Mouse (Mus musculus): ENCODE measurements around the gene Upk3a. TPM values are rescaled to one million over a fixed set of nuclear protein-coding genes. Genes with fewer than 3 reads are reported as not detected.

Upk3a gene
- polyA plus RNA-seq (2015; fragmentation: Nextera tagmentation; extraction: Ambion mirVana) = 0.23 and 2.4 TPM in 2 replicates

DNA sequence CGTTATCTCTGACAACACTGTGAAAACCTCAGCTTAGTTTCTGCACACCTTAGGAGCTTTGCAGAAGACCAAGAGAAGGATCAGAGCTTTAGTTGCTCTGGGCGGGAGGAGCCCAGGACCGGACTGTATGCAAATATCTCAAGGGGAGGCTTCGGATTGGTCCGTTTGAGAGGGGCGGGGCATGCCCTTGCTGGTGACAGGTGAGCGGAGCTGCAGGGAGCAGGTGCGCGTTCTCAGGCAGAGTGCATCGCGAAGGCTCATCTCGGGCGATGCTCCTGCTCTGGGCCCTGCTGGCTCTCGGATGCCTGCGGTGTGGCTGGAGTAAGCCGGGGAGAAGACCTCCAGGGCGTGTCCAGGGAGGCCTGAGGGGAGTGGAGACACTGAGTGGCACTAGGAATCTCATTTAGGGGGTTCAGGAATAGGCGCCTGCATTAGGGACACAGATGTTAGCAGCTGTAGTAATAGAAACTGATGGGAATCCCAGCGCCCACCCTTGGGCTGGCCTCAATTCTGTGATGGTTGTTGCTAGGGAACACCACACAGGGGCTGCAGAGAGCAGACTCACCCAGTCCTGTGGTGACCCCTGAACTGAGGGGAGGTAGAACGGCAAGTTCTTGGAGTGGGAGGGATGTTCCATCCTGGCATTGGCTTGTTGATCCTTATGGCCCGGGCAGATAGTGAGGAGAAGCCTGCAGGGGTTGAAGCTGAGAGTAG is at the start of gene Upk3a:
TSS of gene Upk3a (plus strand) at position 191 of the 714 bp plus-strand sequence.
- no peak for ATAC-seq (replicated peaks; ENCODE audit: insufficient number of reproducible peaks, insufficient read depth, low FRiP score, low read depth)
- H3K27me3 ChIP-seq = peaks cover 27% of the 10 kb centered on the region; the same call in 1 of the 2 replicates
- no peak within 1 kb of the TSS for H3K27ac ChIP-seq
- peaks cover 24% of the 10 kb centered on the region for H3K4me1 ChIP-seq (replicated peaks)
- H3K4me3 ChIP-seq = no peak within 1 kb of the TSS
- 14% methylated on average over 21 of the region's 21 CpGs for WGBS
- H3K9ac ChIP-seq = no peak within 1 kb of the TSS
- no peaks in the 10 kb centered on the region for H3K36me3 ChIP-seq
- no peak within 1 kb of the TSS for H3K4me2 ChIP-seq
- no peaks in the 10 kb centered on the region for H3K9me3 ChIP-seq (replicated peaks)

DNA sequence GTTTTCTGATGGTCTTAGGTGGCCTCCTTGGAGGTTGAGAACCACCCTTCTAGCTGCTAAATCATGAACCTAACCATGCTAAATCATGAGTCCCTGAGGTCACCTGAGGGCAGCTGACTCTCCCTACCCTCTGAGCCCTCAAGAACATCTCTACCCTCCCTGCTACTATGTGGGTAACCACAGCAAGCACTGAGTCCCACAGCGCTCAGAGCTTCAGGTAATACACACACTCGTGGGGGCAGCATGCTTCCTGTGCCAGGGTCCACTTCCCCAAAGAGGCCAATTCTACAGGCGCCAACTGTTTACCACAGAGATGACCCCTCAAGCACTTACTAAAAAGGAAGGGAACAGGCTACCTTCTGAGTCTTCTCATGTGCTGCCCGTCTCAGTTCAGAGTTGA is 48.4 kb upstream of the Upk3a start:
- Histone ChIP-seq H3K4me1 (replicated peaks) (no peaks in the 10 kb centered on the region), H3K4me2 (no peak overlapping the region), H3K36me3 (no peaks in the 10 kb centered on the region), H3K9me3 (replicated peaks) (no peaks in the 10 kb centered on the region), H3K4me3 (no peak overlapping the region), H3K27ac (no peak overlapping the region), H3K27me3 (no peaks in the 10 kb centered on the region), H3K9ac (no peak overlapping the region)
- 72% methylated on average over 4 of the region's 4 CpGs for WGBS
- no peak for ATAC-seq (replicated peaks; ENCODE audit: insufficient number of reproducible peaks, insufficient read depth, low FRiP score, low read depth)

DNA sequence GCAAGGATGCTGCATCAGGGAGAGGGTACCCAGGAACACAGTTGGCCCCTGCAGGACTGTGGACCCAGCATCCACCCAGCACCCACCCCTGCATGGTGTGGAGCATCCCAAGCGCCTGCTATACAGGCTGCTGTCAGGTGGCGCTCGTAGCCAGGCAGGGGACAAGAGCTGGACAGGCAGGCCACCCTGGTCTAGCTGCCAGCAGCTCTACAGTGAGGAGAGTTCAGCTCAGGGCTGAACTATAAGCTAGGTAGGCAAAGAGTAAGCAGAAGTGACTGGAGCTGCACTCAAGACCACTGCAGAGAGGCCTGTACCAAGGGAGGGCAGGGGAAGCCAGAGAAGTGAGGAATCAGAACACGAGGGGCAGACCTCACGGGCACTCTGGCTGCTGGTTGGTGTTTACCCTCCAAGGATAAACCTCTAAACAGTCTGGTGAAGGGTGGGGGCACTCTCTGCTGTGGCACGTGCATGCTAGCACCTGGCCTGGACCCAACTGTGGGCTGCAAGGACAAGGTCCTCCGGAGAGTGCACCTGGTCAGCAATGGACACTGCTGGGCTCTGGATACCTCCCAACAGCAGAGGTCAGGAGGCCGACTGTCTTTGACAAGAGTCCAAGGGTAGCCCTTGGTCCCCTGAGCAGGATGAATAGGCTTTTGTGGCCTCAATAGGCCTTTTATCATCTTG is 43.9 kb upstream of the Upk3a start:
- no peak overlapping the region for H3K4me2 ChIP-seq
- H3K27me3 ChIP-seq = no peaks in the 10 kb centered on the region
- no peaks in the 10 kb centered on the region for H3K36me3 ChIP-seq
- H3K4me1 ChIP-seq (replicated peaks) = peaks cover 4% of the 10 kb centered on the region; the same call in 1 of the 2 replicates
- H3K9me3 ChIP-seq (replicated peaks) = no peaks in the 10 kb centered on the region
- no peak overlapping the region for H3K9ac ChIP-seq
- 73% methylated on average over 8 of the region's 8 CpGs for WGBS
- no peak overlapping the region for H3K4me3 ChIP-seq
- no peak overlapping the region for H3K27ac ChIP-seq
- no peak for ATAC-seq (replicated peaks; ENCODE audit: insufficient number of reproducible peaks, insufficient read depth, low FRiP score, low read depth)

DNA sequence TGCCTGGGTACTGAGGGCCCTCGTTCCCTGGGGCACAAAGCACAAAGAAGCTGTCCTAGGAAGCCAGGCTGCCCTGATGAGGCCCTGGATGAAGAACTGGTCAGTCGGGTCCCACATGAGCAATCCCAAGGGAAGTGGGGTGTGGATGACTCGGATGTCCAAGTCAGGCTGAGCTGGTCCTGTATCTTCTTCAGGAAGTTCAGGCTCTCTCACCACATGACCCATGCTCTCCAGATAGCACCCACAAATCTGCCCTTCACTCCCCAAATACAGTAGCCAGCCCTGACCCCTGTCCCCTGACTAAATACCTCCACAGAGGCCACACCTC is 43.4 kb upstream of the Upk3a start:
- Histone ChIP-seq H3K27me3 (no peaks in the 10 kb centered on the region), H3K4me1 (replicated peaks) (peaks cover 4% of the 10 kb centered on the region; the same call in 1 of the 2 replicates), H3K9me3 (replicated peaks) (no peaks in the 10 kb centered on the region), H3K27ac (no peak overlapping the region), H3K4me3 (no peak overlapping the region), H3K4me2 (no peak overlapping the region), H3K36me3 (no peaks in the 10 kb centered on the region), H3K9ac (no peak overlapping the region)
- WGBS = 73% methylated on average over 3 of the region's 3 CpGs
- no peak for ATAC-seq (replicated peaks; ENCODE audit: insufficient number of reproducible peaks, insufficient read depth, low FRiP score, low read depth)

DNA sequence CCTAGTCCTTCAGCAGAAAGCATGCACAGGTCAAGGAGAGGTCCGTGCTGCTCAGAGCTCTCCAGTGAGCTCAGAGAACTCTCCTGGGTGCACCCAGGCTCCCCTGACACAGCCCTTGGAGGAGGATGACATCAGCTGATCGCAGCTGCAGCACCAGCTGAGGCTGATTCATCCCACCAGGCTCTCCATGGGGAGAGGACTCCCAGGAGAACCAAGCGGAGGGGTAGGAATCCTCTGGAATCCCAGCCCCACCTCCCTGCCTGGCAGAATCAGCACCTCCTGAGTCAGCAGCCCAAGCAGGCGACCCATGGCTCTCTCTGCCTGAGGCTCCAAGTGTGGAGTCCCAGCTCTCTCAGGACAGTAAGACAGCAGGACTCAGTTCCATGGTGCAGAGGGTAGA is 41.2 kb upstream of the Upk3a start:
- Histone ChIP-seq H3K4me3 (no peak overlapping the region), H3K4me1 (replicated peaks) (peaks cover 4% of the 10 kb centered on the region; the same call in 1 of the 2 replicates), H3K9ac (no peak overlapping the region), H3K36me3 (no peaks in the 10 kb centered on the region), H3K27ac (no peak overlapping the region), H3K9me3 (replicated peaks) (no peaks in the 10 kb centered on the region), H3K4me2 (no peak overlapping the region), H3K27me3 (no peaks in the 10 kb centered on the region)
- 19% methylated on average over 4 of the region's 4 CpGs for WGBS
- no peak for ATAC-seq (replicated peaks; ENCODE audit: insufficient number of reproducible peaks, insufficient read depth, low FRiP score, low read depth)

DNA sequence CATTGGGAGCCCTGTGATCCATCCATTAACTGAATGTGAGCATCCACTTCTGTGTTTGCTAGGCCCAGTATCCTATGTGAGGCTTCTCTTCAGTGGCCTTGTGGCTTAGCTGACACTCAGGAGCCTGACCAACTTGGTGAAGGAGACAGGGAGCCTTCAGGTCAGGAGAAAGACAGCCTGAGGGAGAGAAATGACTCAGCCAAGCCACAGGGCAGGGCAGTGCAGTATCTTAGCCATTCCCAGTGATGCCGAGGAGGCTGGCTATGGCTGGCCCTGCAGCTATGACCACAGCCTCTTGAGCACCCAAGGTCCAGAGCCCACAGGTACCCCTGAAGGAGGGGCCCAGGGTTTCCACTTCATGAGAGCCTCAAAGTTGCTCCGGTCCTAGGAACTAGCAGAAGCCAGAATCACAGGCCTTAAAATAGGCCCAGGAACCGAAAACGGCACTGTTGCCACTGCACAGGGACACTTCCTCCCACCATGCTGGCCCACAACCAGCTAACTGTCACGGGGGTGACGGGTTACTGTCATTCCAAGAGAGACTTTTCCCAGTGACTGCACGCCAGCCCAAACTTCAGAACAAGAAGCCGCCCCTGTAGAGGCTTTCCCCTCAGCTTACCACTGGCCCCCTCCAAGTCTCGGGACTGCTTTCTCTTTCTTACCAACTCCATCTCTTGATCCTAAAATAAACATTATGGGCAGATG is 35.2 kb upstream of the Upk3a start:
- WGBS = 69% methylated on average over 9 of the region's 9 CpGs
- H3K9ac ChIP-seq = no peak overlapping the region
- H3K4me2 ChIP-seq = no peak overlapping the region
- H3K36me3 ChIP-seq = no peaks in the 10 kb centered on the region
- H3K4me3 ChIP-seq = no peak overlapping the region
- peaks cover 7% of the 10 kb centered on the region for H3K4me1 ChIP-seq (replicated peaks)
- no peak for ATAC-seq (replicated peaks; ENCODE audit: insufficient number of reproducible peaks, insufficient read depth, low FRiP score, low read depth)
- H3K27ac ChIP-seq = no peak overlapping the region
- H3K27me3 ChIP-seq = 0 out of 2 replicates have a peak, but pooled peaks cover 4% of the 10 kb centered on the region
- no peaks in the 10 kb centered on the region for H3K9me3 ChIP-seq (replicated peaks)

DNA sequence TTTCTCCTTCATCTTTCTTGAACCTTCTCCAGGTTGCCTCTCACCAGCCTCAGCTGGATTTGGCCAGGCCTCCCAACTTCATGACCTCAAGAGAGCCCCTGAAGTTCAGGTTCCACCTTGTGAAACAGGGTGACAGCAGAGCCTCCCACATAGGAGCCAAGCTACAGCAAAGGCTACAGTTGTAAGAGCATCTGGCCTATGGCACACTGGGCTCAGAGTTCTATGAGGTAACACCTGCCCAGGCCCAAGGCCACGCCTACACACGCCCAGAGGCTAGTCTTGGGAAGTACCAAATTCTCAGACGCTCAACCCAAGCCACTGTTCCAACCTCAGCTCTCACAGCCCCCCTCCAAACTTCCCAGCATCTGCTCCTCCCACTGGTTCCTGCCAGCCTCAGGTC is 34.1 kb upstream of the Upk3a start:
- no peak for ATAC-seq (replicated peaks; ENCODE audit: insufficient number of reproducible peaks, insufficient read depth, low FRiP score, low read depth)
- Histone ChIP-seq H3K9ac (no peak overlapping the region), H3K36me3 (no peaks in the 10 kb centered on the region), H3K27me3 (0 out of 2 replicates have a peak, but pooled peaks cover 4% of the 10 kb centered on the region), H3K27ac (no peak overlapping the region), H3K4me3 (no peak overlapping the region), H3K4me2 (no peak overlapping the region), H3K9me3 (replicated peaks) (no peaks in the 10 kb centered on the region), H3K4me1 (replicated peaks) (peaks cover 13% of the 10 kb centered on the region)
- WGBS = 83% methylated on average over 3 of the region's 3 CpGs

DNA sequence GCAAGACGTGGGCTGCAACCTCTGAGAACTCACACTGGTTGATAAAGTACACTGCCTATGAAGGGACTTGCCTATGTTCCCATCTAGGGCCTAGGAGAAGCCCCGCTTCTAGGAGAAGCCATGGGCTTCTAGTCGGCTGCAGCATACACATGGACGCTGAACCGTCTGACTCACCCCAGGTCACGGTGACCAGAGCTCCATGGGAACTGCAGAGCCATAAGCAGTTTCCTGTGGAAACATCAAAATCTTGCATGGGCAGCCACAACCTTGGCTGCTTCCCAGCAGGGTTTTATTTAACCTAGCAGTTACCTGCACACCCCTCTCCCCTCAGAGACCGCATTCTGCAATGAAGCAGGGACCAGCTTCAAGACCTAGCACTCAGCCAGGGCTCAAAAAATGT is 33.2 kb upstream of the Upk3a start:
- no peak overlapping the region for H3K4me3 ChIP-seq
- no peak for ATAC-seq (replicated peaks; ENCODE audit: insufficient number of reproducible peaks, insufficient read depth, low FRiP score, low read depth)
- WGBS = 75% methylated on average over 7 of the region's 7 CpGs

DNA sequence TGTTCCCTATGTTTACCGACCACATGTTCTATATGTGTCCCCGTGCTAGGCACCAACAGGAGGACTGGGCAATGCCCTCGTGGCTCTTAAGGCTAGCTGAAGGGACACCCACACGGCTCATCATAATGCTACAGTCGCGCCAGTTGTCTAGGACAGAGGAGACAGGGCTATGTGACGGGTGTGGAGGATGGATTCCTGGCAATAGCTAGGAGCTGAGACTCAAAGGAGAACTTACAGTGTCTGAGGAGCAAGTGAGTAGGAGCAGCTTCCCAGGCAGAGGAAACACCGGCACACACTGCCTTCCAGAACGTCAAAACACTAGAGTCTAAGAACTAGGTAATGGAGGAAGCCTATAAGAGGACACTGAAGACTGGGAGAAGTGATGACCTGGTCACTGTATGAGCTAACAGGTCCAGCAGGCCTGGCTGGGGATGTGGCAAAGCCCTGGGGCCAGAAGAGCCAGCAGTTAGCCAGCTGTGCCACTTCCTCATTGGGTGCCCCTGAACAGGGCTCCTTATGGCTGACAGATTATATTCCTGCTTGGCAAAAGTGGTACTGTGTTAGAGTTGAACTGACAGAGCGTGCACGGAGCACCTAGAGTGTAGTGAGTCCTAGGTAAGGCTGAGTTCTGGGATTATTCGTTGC is 31.3 kb upstream of the Upk3a start:
- Histone ChIP-seq H3K9ac (no peak overlapping the region), H3K9me3 (replicated peaks) (no peaks in the 10 kb centered on the region), H3K4me1 (replicated peaks) (peaks cover 20% of the 10 kb centered on the region), H3K27me3 (0 out of 2 replicates have a peak, but pooled peaks cover 4% of the 10 kb centered on the region), H3K4me3 (no peak overlapping the region), H3K4me2 (no peak overlapping the region), H3K36me3 (no peaks in the 10 kb centered on the region), H3K27ac (no peak overlapping the region)
- ATAC-seq (replicated peaks; ENCODE audit: insufficient number of reproducible peaks, insufficient read depth, low FRiP score, low read depth) = no peak
- 84% methylated on average over 12 of the region's 12 CpGs for WGBS

More for the DNA sequence above, 33.2 kb upstream of the Upk3a start:
- Histone ChIP-seq H3K9ac (no peak overlapping the region), H3K27ac (no peak overlapping the region), H3K27me3 (0 out of 2 replicates have a peak, but pooled peaks cover 4% of the 10 kb centered on the region), H3K9me3 (replicated peaks) (no peaks in the 10 kb centered on the region), H3K4me1 (replicated peaks) (peaks cover 19% of the 10 kb centered on the region), H3K36me3 (no peaks in the 10 kb centered on the region), H3K4me2 (no peak overlapping the region)

DNA sequence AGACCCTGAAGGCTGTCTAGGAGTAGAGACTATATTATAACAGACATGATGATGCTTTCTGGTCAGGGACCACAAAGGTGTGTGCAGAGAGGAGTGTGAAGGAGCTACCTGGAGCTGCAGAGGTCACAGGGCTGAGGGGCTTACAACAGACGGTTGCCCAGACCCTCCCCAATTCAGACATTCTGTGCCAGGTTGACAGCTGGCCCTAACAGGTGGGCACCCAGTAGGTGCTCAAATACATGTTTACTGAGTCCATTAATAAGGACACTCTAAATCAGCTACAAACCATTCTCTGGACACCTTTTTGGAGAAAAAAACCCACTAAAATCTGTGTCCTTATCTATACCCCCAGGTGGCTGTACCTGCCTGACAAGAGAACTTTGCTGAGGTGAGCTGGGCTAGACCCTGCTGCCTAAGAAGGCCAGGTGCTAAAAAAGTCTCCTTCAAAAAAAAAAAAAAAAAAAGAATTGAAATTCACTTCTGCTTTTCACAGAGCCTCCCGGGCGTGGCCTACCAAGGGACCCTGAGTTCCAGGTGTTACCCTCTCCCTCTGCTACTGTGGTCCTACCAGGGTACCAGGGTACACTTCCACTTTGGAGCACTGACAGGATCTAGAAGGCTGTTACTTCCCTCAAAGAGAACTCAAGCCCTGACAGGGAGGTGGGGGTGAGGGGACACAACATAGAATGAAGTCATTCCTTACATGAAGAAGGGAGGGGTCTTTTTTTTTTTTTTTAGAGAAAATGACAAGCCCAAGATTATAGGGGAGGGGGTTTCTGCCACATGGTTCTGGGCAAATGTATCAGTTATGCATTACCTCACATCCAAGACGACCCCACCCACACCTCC is 30.5 kb upstream of the Upk3a start:
- H3K9me3 ChIP-seq (replicated peaks) = no peaks in the 10 kb centered on the region
- H3K4me3 ChIP-seq = peak overlapping the region; percentile 85
- peak overlapping the region; percentile 89 for H3K4me2 ChIP-seq
- no peaks in the 10 kb centered on the region for H3K36me3 ChIP-seq
- 70% methylated on average over 4 of the region's 4 CpGs for WGBS
- peak overlapping the region; percentile 95; the same call in 1 of the 2 replicates for H3K9ac ChIP-seq
- H3K4me1 ChIP-seq (replicated peaks) = peaks cover 20% of the 10 kb centered on the region
- no peak overlapping the region for H3K27ac ChIP-seq
- H3K27me3 ChIP-seq = 0 out of 2 replicates have a peak, but pooled peaks cover 4% of the 10 kb centered on the region
- no peak for ATAC-seq (replicated peaks; ENCODE audit: insufficient number of reproducible peaks, insufficient read depth, low FRiP score, low read depth)

Measured in heart, embryonic 15.5 days (tissue).